Mouse (Mus musculus) forebrain, embryonic 11.5 days (tissue): ENCODE data around the gene Dpep3. TPM values are rescaled to one million over a fixed set of nuclear protein-coding genes. Genes with fewer than 3 reads are reported as not detected.

Experiments
- ATAC-seq: fragments of 200-750 bp; cut with Nextera tagmentation; replicated peaks from 2 replicates; pipeline ENCODE4 v1.8.0; 2017; ENCODE audit warnings: moderate TSS enrichment; ENCODE audit not compliant: low FRiP score
- DNase-seq: peaks from one replicate; pipeline ENCODE4 v3.0.0-alpha.2; 2017; ENCODE audit warnings: low spot score
- H3K27ac ChIP-seq: fragments of 300-500 bp; sonication (generic); 2 replicates; pipeline ENCODE4 v1.5.1; 2014; ENCODE audit warnings: low read depth, low read length
- H3K27me3 ChIP-seq: fragments of 300-500 bp; sonication (generic); 2 replicates; pipeline ENCODE4 v1.6.1; 2014; ENCODE audit warnings: mild to moderate bottlenecking, low read length, mixed read lengths; ENCODE audit not compliant: control insufficient read depth, insufficient read depth
- H3K36me3 ChIP-seq: fragments of 300-500 bp; sonication (generic); 2 replicates; pipeline ENCODE4 v1.6.1; 2014; ENCODE audit warnings: mild to moderate bottlenecking, low read length, moderate library complexity, mixed read lengths; ENCODE audit not compliant: control insufficient read depth, insufficient read depth
- H3K4me1 ChIP-seq: fragments of 300-500 bp; sonication (generic); replicated peaks from 2 replicates; pipeline ENCODE4 v1.6.1; 2014; ENCODE audit warnings: low read length, mixed read lengths; ENCODE audit not compliant: control insufficient read depth, insufficient read depth
- H3K4me2 ChIP-seq: fragments of 300-500 bp; sonication (generic); 2 replicates; pipeline ENCODE4 v1.6.1; 2014; ENCODE audit warnings: low read depth, mild to moderate bottlenecking, low read length, moderate library complexity, mixed read lengths; ENCODE audit not compliant: severe bottlenecking
- H3K4me3 ChIP-seq: fragments of 300-500 bp; sonication (generic); 2 replicates; pipeline ENCODE4 v1.5.1; 2014; ENCODE audit warnings: low read depth, low read length
- H3K9ac ChIP-seq: fragments of 300-500 bp; sonication (generic); 2 replicates; pipeline ENCODE4 v1.6.1; 2014; ENCODE audit warnings: low read length
- H3K9me3 ChIP-seq: fragments of 300-500 bp; sonication (generic); 2 replicates; pipeline ENCODE4 v1.6.1; 2016; ENCODE audit warnings: low read length, mixed read lengths; ENCODE audit not compliant: control insufficient read depth
- WGBS: fragments of 180-500 bp; shearing (Covaris S2); extraction: QIAGEN DNeasy Blood & Tissue Kit; methylation state at CpG from one replicate; pipeline ENCODE4 v1.1.7; 2014; 5-methylcytosine and 5-hydroxymethylcytosine counted together
- polyA plus RNA-seq: library from polyadenylated mRNA; unstranded; fragments of >200 nt; fragmentation: Nextera tagmentation; extraction: Ambion mirVana; gene quantifications from 2 replicates; pipeline ENCODE4 v1.2.1, GENCODE M21; 2014

The Dpep3 gene
- polyA plus RNA-seq, 1 experiment from 2014 or later = not detected

DNA sequence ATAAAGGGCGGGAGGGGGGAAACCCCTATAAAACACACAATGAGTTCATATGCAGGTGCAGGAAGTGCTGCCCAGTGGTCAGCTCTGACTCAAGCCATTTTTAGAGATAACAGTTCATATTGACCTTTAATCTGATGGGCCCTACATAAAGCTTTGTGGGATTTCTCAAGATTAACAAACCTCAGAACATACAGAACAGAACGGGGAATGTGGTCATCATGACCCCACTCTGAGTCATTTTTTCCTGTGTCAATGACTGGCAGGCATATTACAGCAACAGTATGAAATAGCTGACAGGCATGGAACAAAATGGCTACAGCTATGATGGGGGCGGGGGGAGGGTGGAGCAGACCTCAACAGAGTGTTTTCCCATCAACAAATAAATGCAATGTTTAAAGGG, 27.9 kb upstream of the Dpep3 start:
- H3K9me3 ChIP-seq = no peaks in the 10 kb centered on the region
- WGBS = 83% methylated on average over 3 of the region's 3 CpGs
- H3K9ac ChIP-seq = no peak overlapping the region
- H3K4me2 ChIP-seq = no peak overlapping the region
- no peaks in the 10 kb centered on the region for H3K27me3 ChIP-seq
- ATAC-seq = no peak
- H3K27ac ChIP-seq = no peak overlapping the region
- no peak overlapping the region for H3K4me3 ChIP-seq
- H3K36me3 ChIP-seq = no peaks in the 10 kb centered on the region; the same call in 1 of the 2 replicates
- H3K4me1 ChIP-seq = peaks cover 4% of the 10 kb centered on the region
- DNase-seq = no peak

DNA sequence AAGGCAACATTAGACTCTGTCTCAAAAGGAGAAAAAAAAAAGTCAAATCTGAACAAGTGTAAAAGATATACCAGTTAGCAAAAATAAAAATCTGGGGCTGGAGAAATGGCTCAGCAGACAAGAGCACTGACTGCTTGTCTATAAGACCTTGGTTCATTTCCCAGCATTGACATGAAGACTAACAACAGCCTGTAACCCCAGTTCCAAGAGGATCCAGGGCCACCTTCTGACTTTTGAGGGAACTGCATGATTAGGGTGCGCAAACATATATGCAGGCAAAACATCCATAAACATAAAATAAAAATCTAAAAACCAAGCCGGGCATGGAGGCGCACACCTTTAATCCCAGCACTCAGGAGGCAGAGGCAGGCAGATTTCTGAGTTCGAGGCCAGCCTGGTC, 27.2 kb upstream of the Dpep3 start:
- Histone ChIP-seq H3K9ac (no peak overlapping the region), H3K27me3 (no peaks in the 10 kb centered on the region), H3K4me2 (no peak overlapping the region), H3K9me3 (no peaks in the 10 kb centered on the region), H3K27ac (no peak overlapping the region), H3K4me1 (peaks cover 4% of the 10 kb centered on the region), H3K4me3 (no peak overlapping the region), H3K36me3 (no peaks in the 10 kb centered on the region; the same call in 1 of the 2 replicates)
- DNase-seq = no peak
- 87% methylated on average over 4 of the region's 4 CpGs for WGBS
- ATAC-seq = no peak

DNA sequence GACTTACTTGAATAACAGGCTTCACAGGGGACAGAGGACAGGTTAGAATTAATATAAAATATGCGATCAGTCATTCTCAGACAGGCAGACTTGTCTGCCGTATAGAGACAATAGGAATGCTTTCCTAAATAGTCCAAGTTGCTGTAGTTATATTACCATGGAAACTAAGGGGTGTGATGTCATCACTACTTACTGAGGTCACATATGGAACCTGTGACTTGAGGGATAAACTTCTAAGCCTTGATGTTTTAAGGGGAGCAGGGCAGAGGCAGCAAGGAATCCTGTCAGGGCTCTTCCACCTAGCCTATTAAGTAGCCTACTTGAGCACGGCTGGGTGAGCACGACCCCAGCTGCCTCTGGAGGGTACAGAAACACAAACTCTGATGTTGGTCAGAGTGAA, 26.6 kb upstream of the Dpep3 start, which contains the start of gene Dpep2nb:
Gene Dpep2nb (minus strand): TSS at position 101 of the 400 bp plus-strand sequence.
- no peak within 1 kb of the TSS for H3K9ac ChIP-seq
- no peaks in the 10 kb centered on the region for H3K9me3 ChIP-seq
- H3K4me3 ChIP-seq = no peak within 1 kb of the TSS
- H3K27ac ChIP-seq = no peak within 1 kb of the TSS
- H3K27me3 ChIP-seq = no peaks in the 10 kb centered on the region
- ATAC-seq (no peak), DNase-seq (no peak)
- H3K4me2 ChIP-seq = no peak within 1 kb of the TSS
- WGBS = 86% methylated on average over 4 of the region's 4 CpGs
- H3K36me3 ChIP-seq = no peaks in the 10 kb centered on the region; the same call in 1 of the 2 replicates
- peaks cover 4% of the 10 kb centered on the region for H3K4me1 ChIP-seq

DNA sequence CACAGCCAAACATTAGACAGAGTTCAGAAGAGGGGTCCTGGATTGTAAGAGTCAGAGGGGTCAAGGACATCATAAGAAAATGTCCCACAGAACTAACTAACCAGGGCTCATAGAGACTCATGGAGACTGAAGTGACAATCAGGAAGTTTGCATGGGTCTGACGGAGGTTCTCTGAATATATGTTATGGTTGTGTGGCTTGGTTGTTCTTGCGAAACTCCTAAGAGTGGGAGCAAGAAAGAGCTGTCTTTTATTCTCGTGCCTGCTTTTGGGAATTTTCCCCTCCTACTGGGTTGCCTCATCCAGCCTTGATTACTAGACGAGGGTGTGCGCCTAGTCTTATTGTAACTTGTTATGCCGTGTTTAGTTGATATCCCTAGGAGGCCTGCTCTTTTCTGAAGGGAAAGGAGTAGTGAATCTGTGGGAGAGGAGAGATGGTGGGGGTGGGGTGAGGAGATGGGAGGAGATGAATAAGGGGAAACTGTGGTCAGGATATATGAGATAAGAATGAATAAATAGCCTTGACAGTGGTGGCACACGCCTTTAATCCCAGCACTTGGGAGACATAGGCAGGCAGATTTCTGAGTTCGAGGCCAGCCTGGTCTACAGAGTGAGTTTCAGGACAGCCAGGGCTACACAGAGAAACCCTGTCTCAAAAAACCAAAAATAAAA, 25.4 kb upstream of the Dpep3 start:
- Histone ChIP-seq H3K4me1 (no peaks in the 10 kb centered on the region), H3K27ac (no peak overlapping the region), H3K36me3 (no peaks in the 10 kb centered on the region; the same call in 1 of the 2 replicates), H3K4me2 (no peak overlapping the region), H3K9ac (no peak overlapping the region), H3K27me3 (no peaks in the 10 kb centered on the region), H3K9me3 (no peaks in the 10 kb centered on the region), H3K4me3 (no peak overlapping the region)
- ATAC-seq (no peak), DNase-seq (no peak)
- WGBS = 83% methylated on average over 8 of the region's 8 CpGs

DNA sequence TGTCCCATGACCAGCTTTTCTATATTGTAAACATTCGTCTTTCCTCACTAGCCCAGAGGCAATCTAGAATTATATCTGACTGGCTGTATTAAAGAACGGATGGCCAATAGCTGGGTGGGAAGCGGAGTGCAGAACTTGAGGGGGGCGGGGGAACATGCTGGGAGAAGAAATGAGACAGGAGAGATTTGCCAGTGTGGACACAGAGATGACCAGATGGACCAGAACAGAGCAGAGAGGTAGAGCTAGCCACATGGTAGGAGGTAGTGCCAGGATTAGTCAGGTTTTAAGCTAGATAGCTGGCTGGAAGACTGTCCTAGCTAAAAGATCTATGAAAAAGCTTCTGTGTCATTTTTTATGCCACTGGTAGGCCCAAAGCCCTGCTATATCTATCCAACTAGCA, 22.7 kb upstream of the Dpep3 start:
- no peak for DNase-seq
- WGBS = 83% methylated on average over 4 of the region's 4 CpGs

DNA sequence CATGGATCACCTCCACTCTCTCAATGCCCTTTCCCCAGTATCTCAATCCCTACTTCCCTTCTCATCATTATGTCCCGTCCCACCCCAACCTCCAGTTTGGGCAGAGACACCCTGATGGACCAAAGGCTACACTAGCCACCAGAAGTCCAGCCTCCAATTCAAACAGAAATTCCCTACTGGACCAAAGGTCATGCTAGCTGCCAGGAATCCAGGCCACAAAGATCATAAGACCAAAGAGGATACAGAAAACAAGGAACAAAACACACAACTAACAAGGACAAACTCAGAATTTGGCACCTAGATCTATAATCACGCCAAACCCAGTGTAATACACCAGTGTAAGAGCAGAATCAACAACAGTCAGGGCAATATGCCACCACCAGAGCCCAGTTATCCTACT, 19.7 kb upstream of the Dpep3 start:
- H3K9me3 ChIP-seq = no peaks in the 10 kb centered on the region
- no peaks in the 10 kb centered on the region for H3K27me3 ChIP-seq
- H3K9ac ChIP-seq = no peak overlapping the region
- H3K4me2 ChIP-seq = no peak overlapping the region
- DNase-seq = no peak
- H3K4me3 ChIP-seq = no peak overlapping the region
- no peaks in the 10 kb centered on the region for H3K4me1 ChIP-seq
- 92% methylated on average over 2 of the region's 2 CpGs for WGBS
- ATAC-seq = no peak
- H3K36me3 ChIP-seq = no peaks in the 10 kb centered on the region
- no peak overlapping the region for H3K27ac ChIP-seq

More for the DNA sequence above, 22.7 kb upstream of the Dpep3 start:
- H3K36me3 ChIP-seq = no peaks in the 10 kb centered on the region
- H3K27ac ChIP-seq = no peak overlapping the region
- H3K4me3 ChIP-seq = no peak overlapping the region
- no peaks in the 10 kb centered on the region for H3K4me1 ChIP-seq
- no peak for ATAC-seq
- H3K4me2 ChIP-seq = no peak overlapping the region
- no peaks in the 10 kb centered on the region for H3K27me3 ChIP-seq
- H3K9me3 ChIP-seq = no peaks in the 10 kb centered on the region
- H3K9ac ChIP-seq = no peak overlapping the region

DNA sequence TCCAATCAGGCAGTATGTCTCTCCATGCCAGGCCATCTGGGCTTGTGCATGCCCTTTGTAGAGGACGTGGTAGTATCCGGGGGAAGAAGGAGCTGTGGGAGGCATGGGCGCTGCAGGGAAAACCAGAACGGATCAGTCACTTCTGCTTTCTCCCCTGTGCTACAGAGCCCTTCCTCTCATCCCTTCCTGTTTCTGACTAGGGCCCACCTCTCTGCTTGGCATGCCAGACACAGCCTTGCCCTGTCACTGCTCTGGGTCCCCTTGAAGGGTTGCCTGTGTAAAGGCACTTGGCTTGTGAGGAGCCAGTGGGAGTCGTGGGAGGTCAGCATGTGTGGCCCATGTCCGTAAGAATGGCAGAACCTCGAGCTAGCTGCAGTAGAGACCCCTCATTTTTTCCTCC, 17.1 kb upstream of the Dpep3 start:
- WGBS = 74% methylated on average over 7 of the region's 7 CpGs
- ATAC-seq = no peak
- H3K4me2 ChIP-seq = no peak overlapping the region
- no peak overlapping the region for H3K9ac ChIP-seq
- no peak overlapping the region for H3K27ac ChIP-seq
- no peaks in the 10 kb centered on the region for H3K36me3 ChIP-seq
- H3K4me1 ChIP-seq = no peaks in the 10 kb centered on the region
- DNase-seq = no peak
- H3K4me3 ChIP-seq = no peak overlapping the region
- H3K9me3 ChIP-seq = no peaks in the 10 kb centered on the region
- H3K27me3 ChIP-seq = no peaks in the 10 kb centered on the region

DNA sequence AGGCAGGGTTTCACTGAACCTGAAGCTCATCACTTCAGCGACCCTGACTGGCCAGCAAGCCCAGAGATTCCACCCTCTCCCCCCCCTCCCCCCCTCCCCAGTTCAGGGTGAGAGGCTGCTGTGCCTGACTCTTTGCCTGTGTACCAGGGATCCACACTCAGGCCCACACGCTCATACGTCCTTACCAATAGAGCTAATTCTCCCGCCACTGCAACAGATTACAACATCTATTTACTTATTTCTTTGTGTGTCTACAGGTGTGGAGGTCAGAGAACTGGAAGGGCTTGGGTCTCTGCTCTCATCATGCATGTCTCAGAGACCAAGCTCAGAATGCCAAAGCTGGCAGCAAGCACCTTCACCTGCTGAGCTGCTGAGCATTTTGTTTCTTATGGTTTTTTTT, 14.0 kb upstream of the Dpep3 start:
- Histone ChIP-seq H3K9ac (no peak overlapping the region), H3K27ac (no peak overlapping the region), H3K27me3 (no peaks in the 10 kb centered on the region), H3K9me3 (no peaks in the 10 kb centered on the region), H3K4me3 (no peak overlapping the region), H3K36me3 (no peaks in the 10 kb centered on the region), H3K4me2 (no peak overlapping the region), H3K4me1 (no peaks in the 10 kb centered on the region)
- ATAC-seq (no peak), DNase-seq (no peak)
- 58% methylated on average over 4 of the region's 4 CpGs for WGBS

DNA sequence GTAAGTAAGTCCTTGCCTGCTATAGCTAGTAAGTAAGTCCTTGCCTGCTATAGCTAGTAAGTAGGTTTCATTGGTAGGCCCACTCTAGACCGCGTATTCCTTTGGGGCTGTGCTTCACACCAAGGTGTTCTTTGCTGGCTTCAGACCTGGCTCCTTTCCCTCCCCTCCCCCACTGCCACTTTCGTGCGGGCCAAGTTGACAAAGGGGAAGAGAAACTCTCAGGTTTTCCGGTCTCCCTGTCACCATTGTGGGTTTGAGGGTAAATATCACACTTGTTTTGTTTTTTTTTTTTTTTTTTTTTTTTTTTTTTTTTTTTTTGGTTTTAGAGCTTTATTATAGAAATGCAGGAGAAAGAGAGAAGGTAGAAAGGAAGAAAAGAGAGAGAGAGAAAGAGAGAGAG, 13.3 kb upstream of the Dpep3 start:
- 74% methylated on average over 5 of the region's 5 CpGs for WGBS
- no peaks in the 10 kb centered on the region for H3K9me3 ChIP-seq
- DNase-seq (no peak), ATAC-seq (no peak)
- no peak overlapping the region for H3K4me3 ChIP-seq
- H3K27ac ChIP-seq = no peak overlapping the region
- no peak overlapping the region for H3K4me2 ChIP-seq
- no peaks in the 10 kb centered on the region for H3K36me3 ChIP-seq
- H3K9ac ChIP-seq = no peak overlapping the region
- H3K4me1 ChIP-seq = no peaks in the 10 kb centered on the region
- no peaks in the 10 kb centered on the region for H3K27me3 ChIP-seq
